Mouse (Mus musculus) myocyte (in vitro differentiated cells): ENCODE results near the gene Myom3.

Experiments used
- POLR2A ChIP-seq: IDR thresholded peaks from one replicate; pipeline ENCODE4 v1.6.1; 2011; ENCODE audit warnings: low read depth, mild to moderate bottlenecking, control low read depth, moderate library complexity; ENCODE audit not compliant: insufficient read length
- POLR2AphosphoS2 ChIP-seq: IDR thresholded peaks from one replicate; pipeline ENCODE4 v1.6.1; 2011; ENCODE audit warnings: low read depth, control low read depth; ENCODE audit not compliant: insufficient read length

GRCm38 (mm10) chr4:135738237-135738636 lies 21.3 kb upstream of the Myom3 start:
- TF ChIP-seq POLR2A (no peak), POLR2AphosphoS2 (no peak)
